Mouse (Mus musculus) Patski (cell line): Measurements from ENCODE around the gene Aimp2. TPM values are rescaled to one million over a fixed set of nuclear protein-coding genes. Genes with fewer than 3 reads are reported as not detected.

Experiments
- ATAC-seq: fragments of 100-300 bp; one replicate; pipeline ENCODE4 v1.8.0; 2021
- CTCF ChIA-PET: fragments of 350-600 bp; sonication (Branson Sonifier 250); formaldehyde crosslinking; loops from one replicate; lab custom pipeline; 2022; ENCODE audit warnings: inconsistent platforms; lab: Charles Lee
- POLR2A ChIA-PET: fragments of 350-600 bp; sonication (Branson Sonifier 250); formaldehyde crosslinking; loops from one replicate; lab custom pipeline; 2022; ENCODE audit warnings: antibody characterized with exemption, inconsistent platforms; lab: Charles Lee
- DNase-seq: peaks from one replicate; pipeline ENCODE4 v3.0.0-alpha.2; 2011; ENCODE audit warnings: low read depth, low spot score
- H3K27me3 ChIP-seq: fragments of 371-371 bp; one replicate; pipeline ENCODE4 v1.5.1; 2021
- CTCF ChIP-seq: fragments of 100-300 bp; IDR thresholded peaks from one replicate; pipeline ENCODE4 v1.5.1; 2021
- in situ Hi-C: fragments of 300-500 bp; cut with MboI; formaldehyde crosslinking; loops from 3 replicates; pipeline ENCODE4 v1.11.1; 2018; ENCODE audit warnings: low pct_unique_long_range_greater_than_20kb, mixed read lengths
- polyA plus RNA-seq: library from polyadenylated mRNA; unstranded; gene quantifications from one replicate; pipeline ENCODE4 v1.2.3, GENCODE M21; 2021

Gene Aimp2
- polyA plus RNA-seq: 53.8 TPM

GRCm38 (mm10) chr5:143909417-143910400, at the start of gene Aimp2, which contains the start of gene Pms2:
Gene Aimp2 (minus strand): TSS chr5:143909847.
Gene Pms2 (plus strand): TSS chr5:143909964.
- no peaks in the 10 kb centered on the region for H3K27me3 ChIP-seq
- CTCF ChIA-PET: interaction anchor here (0.6 to 1.7 kb wide), 2 partner anchors 9 to 19 kb away, joined by 3 to 5 read pairs; no protein-coding TSS in a partner anchor
- POLR2A ChIA-PET: interaction anchor here (0.6 to 1.5 kb wide), 4 partner anchors 10 to 365 kb away, joined by 3 to 6 read pairs (median 3); partner anchors contain the start of gene Usp42
- no peak for TF ChIP-seq CTCF
- DNase-seq (peak; percentile 95), ATAC-seq (peak; percentile 96)
- in situ Hi-C loops: no loop called here

DNA sequence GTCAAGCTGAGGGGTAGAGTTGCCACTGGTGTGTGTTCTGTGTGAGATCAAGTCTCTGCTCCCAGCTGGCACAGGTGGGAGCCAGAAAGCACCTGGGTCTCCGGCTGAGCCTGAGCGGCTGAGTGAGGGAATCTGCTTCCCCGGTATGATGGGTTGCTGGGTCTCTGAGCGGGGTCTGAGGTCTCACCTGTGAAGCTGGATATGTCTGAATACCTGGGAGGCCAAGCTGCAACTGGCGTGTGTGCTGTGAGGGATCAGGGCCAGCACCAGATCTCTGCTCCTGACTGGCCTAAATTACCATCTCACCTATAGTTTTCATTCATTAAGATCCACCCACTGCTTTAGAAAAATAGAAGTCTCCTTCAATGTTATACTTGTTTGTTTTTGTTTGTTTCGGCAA, 47.5 kb upstream of the Aimp2 start:
- no peak for DNase-seq
- ChIA-PET CTCF (interaction anchor here (1.4 kb wide), 1 partner anchor 23 kb away, joined by 3 read pairs; no protein-coding TSS in a partner anchor), POLR2A (no interaction called here)
- TF ChIP-seq CTCF: no peak
- in situ Hi-C loops: no loop called here
- no peaks in the 10 kb centered on the region for H3K27me3 ChIP-seq
- ATAC-seq: no peak

DNA sequence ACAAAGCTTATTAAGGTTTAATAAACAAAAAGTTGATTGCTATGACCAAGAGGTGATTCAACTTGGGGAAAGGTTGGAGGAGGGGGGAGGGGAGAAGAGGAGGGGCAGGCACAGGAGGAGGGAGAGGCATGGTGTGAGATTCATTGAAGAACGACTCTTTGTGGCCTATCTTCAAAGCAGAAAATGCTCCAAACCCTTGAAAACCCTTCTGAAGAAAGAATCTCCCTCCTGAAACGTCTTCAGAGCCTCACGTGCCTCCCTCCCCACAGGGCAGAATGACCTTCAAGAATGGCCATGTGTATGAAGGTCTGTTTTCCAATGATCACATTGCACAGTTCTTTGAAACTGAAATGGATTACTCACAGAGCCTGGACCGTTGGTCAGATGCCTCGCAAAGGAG, 40.4 kb upstream of the Aimp2 start:
- ChIA-PET POLR2A (no interaction called here), CTCF (interaction anchor here (1.6 kb wide), 1 partner anchor 19 kb away, joined by 4 read pairs; no protein-coding TSS in a partner anchor)
- TF ChIP-seq CTCF: no peak
- in situ Hi-C loops: no loop called here
- DNase-seq (no peak), ATAC-seq (no peak)
- no peaks in the 10 kb centered on the region for H3K27me3 ChIP-seq

- ATAC-seq (no peak), DNase-seq (no peak)
- TF ChIP-seq CTCF: no peak
- in situ Hi-C loops: no loop called here
- H3K27me3 ChIP-seq: no peaks in the 10 kb centered on the region
- CTCF ChIA-PET: interaction anchor here (1.6 kb wide), 1 partner anchor 17 kb away, joined by 4 read pairs; no protein-coding TSS in a partner anchor
- POLR2A ChIA-PET: no interaction called here
Measured at GRCm38 (mm10) chr5:143948361-143948760, 38.7 kb upstream of the Aimp2 start.

GRCm38 (mm10) chr5:143943231-143944125, 33.8 kb upstream of the Aimp2 start:
- in situ Hi-C loops: no loop called here
- CTCF ChIA-PET: no interaction called here
- POLR2A ChIA-PET: no interaction called here
- ATAC-seq: no peak
- no peak for TF ChIP-seq CTCF
- no peaks in the 10 kb centered on the region for H3K27me3 ChIP-seq
- DNase-seq: no peak

DNA sequence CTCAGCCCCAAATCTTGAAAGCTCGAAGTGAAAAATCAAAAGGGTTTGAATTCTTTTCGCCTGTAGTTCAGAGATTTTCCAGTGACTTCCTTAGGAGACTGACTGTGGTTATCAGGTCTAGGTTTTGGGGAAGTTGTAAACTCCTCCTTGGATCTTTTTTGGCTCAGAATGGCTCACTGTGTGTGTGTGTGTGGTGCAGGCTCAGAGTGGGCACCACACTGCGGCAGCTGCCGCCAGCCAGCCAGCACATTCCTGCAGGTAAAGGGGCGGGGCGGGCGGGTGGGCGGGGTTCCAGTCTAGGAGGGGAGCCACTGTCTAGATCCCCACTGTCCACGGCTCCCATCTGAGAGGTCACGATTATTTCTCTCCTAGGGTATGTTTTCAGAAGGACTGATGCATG, 31.9 kb upstream of the Aimp2 start:
- ATAC-seq (no peak), DNase-seq (no peak)
- TF ChIP-seq CTCF: no peak
- CTCF ChIA-PET: no interaction called here
- H3K27me3 ChIP-seq: no peaks in the 10 kb centered on the region
- in situ Hi-C loops: no loop called here
- POLR2A ChIA-PET: no interaction called here

DNA sequence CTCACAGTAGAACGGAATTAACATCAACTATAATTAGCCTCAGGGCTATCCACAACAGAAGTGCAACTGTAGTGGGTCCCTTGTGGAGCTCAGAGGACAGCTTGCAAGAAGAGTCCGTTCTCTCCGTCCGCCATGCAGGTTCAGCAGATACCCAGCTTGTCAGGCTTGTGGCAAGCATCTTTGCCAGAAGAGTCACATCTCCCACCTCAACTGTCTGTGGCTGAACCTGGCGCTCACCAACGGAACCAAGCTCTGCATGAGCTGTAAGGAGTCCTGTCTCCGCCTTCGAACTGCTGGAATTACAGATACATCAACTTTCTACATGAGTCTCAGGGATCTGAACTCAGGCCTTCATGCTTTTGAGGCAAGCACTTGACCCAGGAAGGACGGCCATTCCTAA, 26.5 kb upstream of the Aimp2 start:
- no peaks in the 10 kb centered on the region for H3K27me3 ChIP-seq
- TF ChIP-seq CTCF: no peak
- no peak for ATAC-seq
- ChIA-PET POLR2A (no interaction called here), CTCF (no interaction called here)
- in situ Hi-C loops: no loop called here
- no peak for DNase-seq

DNA sequence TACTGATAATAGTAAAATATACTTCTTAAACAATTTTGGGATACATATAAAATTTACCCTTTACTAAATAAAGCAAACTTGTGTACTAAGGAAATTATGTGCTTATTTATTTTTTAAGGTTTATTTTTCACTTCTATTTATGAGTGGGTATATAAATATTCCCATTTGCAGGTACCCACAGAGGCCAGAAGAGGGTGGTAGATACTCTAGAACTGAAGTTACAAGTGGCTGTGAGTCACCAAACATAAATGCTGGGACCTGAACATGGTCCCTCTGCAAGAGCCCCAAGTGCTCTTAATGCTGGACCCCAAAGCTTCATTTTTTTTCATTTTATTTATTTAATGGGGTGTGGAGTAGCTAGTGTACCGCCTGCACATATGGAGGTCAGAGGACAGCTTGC, 24.2 kb upstream of the Aimp2 start:
- POLR2A ChIA-PET: interaction anchor here (1.0 kb wide), 1 partner anchor 11 kb away, joined by 3 read pairs; no protein-coding TSS in a partner anchor
- DNase-seq (no peak), ATAC-seq (no peak)
- in situ Hi-C loops: no loop called here
- CTCF ChIA-PET: interaction anchor here (1.5 kb wide), 2 partner anchors 16 to 24 kb away, joined by 3 read pairs; no protein-coding TSS in a partner anchor
- no peak for TF ChIP-seq CTCF
- no peaks in the 10 kb centered on the region for H3K27me3 ChIP-seq

- in situ Hi-C loops: no loop called here
- no peaks in the 10 kb centered on the region for H3K27me3 ChIP-seq
- ChIA-PET POLR2A (interaction anchor here (1.0 kb wide), 1 partner anchor 10 kb away, joined by 3 read pairs; no protein-coding TSS in a partner anchor), CTCF (interaction anchor here (1.5 kb wide), 3 partner anchors 16 to 42 kb away, joined by 3 read pairs; no protein-coding TSS in a partner anchor)
- no peak for TF ChIP-seq CTCF
- DNase-seq (no peak), ATAC-seq (no peak)
Measured at GRCm38 (mm10) chr5:143933414-143933813, 23.8 kb upstream of the Aimp2 start.

DNA sequence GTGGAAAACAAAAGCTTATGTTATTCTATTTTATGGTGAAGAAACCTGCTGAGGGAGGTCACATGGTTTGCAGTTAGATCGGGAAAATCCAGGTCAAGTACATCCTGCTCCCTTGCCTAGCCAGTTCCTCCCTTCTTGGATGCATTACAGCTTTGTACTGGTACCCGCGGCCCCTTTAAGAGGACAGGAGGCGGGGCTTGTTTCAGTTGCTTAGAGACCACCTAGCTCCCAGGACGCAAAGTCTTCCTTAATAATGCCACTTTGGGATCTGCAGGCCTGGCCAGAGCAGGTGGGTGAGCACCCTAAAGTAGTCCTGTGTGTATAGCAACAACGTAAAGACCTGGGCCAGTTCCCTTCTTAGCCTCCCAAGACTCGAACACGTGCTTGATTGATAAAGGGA, 23.2 kb upstream of the Aimp2 start, which contains the start of gene Rsph10b:
Gene Rsph10b, plus strand, starts transcription at position 205 of the 400 bp plus-strand sequence.
- no peak for TF ChIP-seq CTCF
- in situ Hi-C loops: no loop called here
- ATAC-seq (no peak), DNase-seq (no peak)
- POLR2A ChIA-PET: no interaction called here
- CTCF ChIA-PET: interaction anchor here (1.5 kb wide), 3 partner anchors 15 to 43 kb away, joined by 3 read pairs; no protein-coding TSS in a partner anchor
- H3K27me3 ChIP-seq: no peaks in the 10 kb centered on the region
